Mouse (Mus musculus) heart, postnatal 36 days (tissue): Measurements from ENCODE around the gene Pabpn1l. TPM values are rescaled to one million over a fixed set of nuclear protein-coding genes. Genes with fewer than 3 reads are reported as not detected.
"Not testable (repeated sequence)": the region's sequence is repeated elsewhere in the genome, so short reads cannot be mapped to it uniquely, and the experiment has no call there.

Source experiments
- DNase-seq, 2 experiments: peaks; one replicate each; pipeline ENCODE4 v3.0.0; 2021 to 2022
- intact Hi-C: fragments of 180-260 bp; cut with DNase I; formaldehyde crosslinking; loops from one replicate; pipeline ENCODE4 v1.15.1; 2025
- total RNA-seq, 2 experiments: library from RNA; stranded (reverse); gene quantifications; 2 replicates each; pipeline ENCODE4 v1.2.3; 2021

Gene Pabpn1l
- total RNA-seq, 2 experiments from 2014 or later, result not detected

DNA sequence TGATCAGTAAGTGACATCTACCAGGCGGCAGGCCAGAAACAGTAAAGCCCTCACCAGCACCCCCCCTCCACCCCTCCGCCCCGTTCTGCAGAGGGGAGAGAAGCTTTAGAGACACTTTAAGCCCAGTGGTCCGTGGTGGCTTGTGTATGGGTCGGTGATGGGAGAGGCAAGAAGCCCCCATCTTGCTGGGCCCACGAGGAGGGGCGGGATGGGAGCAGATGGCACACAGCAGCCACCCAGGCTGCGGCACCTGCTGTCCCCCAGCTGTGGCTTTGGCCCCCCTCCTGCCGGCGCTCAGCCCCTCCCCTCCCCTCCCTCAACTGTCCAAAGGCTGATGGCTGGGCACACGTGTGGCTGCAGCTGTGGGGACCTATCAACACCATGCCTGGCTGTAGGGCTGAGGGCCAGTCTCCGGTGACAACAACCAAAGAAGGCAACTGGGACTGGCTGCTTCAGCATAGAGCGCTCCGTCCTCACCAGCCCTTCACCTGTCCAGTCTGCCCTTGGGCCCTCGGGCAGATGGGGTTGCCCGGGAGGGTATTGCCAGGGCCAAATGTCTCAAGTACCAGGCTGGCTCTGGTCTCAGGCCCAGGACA, 28.9 kb upstream of the Pabpn1l start:
- no peak for DNase-seq
- intact Hi-C loops, result no loop called here

DNA sequence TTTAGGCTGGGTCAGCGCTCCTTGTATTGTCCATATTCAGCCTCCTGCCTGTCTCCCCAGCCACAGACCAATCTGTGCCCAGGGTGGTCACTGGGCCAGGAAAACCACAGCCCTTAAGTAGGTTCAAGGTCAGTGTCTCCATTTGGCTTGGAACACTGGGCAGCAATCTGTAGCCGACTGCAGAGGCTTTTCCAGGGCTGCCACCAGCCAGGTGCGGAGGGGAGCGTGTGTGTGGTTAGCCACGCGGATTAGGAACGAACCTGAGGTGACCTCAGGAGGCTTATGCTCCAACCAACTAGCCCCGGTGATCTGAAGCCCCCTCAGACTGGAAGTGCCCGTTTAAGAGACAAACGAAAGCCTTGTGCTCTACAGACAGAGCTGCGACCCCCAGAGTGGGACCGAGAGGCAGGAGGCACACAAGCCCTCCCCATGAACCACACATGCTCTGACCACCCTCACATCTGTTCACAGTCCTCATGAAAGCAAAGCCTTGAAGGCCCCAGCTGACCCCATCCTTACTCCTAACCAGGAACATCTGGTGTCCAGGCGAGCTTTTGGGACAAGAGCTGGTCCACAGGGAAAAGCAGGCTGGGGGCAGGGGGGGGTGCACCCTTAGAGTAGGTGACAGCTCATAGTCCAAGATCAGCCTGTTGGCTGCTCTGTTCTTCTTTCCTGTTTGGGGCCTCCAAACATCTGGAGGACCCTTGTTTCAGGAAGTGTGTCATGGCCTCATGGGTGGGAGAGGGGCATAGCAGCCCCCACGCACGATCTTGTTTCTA, 25.8 kb upstream of the Pabpn1l start:
- intact Hi-C loops, result no loop called here
- DNase-seq, result no peak

DNA sequence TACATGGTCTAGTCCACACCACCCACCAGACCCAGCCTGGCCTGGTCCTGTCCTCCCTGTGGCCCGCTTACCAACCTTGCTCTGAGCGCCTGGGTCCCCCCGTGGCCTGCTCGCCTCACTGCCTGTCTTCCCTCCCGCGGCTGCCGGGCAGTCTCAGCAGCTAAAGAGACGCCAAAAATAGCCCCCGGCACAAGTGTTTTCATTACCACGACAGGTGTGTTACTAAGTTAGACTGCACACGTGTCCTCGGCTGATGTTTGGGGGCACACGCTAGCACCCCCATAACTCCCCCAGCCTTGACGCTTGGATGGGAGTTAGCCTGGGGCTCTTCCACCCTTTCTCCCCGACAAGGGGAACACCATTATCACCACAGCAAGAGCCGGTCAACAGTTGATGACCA, 23.8 kb upstream of the Pabpn1l start:
- DNase-seq, result no peak
- intact Hi-C loops, result no loop called here

DNA sequence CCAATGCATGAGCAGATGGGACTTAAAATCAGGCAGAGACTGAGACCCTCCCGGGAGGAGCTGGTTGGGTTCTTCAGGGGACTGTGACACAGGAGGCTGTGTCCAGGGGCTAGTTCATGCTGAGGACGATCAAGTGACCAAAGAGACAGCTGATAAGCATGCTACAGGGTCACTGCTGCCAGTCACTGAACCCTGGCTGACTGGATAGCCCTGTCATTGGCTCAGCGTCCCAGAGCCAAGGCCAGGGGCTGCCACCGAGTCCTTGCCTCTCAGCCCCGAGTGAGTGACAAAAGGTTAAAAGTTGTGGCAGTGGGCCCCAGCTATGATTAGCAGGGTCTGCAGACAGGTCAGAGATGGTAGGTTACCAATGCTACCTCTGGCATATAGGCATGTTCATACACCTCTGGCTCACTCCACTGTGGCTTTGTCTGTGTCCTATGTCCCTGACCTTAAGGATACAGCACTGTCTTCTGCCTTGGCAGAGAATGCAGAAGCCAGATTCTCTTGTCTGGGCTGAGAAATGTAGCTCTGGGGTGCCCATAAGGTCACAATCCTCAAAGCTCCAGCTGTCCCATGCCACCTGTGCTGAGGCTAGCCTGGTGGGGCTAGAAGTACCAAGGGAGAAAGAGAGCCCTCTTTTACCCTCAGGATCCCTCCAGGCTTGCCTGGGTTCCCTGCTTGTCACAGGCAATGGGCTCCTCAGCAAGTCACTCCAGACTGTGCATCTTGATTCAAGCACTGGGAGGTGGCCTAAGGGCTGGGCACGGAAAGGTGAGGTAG, 21.8 kb upstream of the Pabpn1l start:
- intact Hi-C loops, result no loop called here
- no peak for DNase-seq

DNA sequence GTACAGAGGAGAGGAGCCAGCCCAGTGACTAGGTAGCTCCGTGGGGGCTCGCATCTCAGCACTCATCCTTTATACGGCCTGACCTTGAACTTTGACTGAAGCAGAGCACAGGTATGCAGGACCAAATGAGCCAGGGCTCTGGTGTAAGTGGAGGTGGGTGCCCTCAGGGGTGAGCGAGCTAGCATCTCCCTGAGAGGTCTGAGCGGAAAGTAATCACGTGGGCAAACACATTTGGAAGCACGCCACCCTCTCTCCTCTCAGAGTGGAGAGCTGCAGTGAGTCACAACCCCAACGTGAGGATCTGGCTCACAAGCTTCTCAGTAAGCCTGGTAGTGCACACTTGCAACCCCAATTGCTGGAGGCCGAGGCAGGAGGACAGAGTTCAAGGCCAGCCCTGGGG, 19.5 kb upstream of the Pabpn1l start:
- peak; percentile 55 to 64 for DNase-seq
- intact Hi-C loops, result no loop called here

DNA sequence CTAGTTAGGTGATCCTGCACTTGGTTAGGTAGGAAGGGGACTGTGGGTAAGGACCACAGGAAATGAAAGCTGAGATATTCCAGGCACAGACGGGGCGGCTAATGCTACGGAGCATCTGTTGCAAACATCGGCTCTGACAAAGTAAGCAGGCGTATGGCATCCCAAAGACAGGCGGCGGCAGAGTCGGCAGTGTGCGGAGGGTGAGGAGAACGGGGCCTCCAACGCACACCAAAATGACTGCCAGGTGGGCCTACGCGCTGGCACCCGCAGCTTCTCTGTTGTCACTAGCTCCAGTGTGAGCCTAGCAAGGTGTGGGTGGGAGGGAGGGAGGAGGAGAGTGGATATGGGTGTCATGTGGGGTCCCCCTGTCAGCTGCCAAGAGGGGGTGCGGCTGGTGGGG, 18.9 kb upstream of the Pabpn1l start:
- intact Hi-C loops, result no loop called here
- DNase-seq, result no peak

DNA sequence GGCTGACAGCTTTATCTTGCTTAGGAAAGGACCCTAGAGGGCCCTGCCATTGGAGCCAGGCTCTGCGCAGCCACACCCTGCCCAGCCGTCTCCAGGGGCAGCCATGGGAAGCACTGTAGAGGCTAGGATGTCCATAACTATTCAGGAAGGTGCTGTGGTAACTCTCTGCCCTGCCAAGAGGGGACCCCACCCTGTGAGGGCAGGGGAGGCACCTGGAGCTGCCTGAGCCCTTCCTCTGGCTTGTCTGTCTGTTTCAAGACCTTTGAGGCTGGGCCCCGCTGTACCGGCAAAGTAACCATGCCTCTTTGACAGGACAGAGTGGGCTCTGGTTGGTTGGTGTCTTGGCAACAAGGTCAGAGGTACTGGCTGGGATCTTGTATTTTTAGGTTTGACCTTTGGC, 18.3 kb upstream of the Pabpn1l start:
- DNase-seq, result no peak

DNA sequence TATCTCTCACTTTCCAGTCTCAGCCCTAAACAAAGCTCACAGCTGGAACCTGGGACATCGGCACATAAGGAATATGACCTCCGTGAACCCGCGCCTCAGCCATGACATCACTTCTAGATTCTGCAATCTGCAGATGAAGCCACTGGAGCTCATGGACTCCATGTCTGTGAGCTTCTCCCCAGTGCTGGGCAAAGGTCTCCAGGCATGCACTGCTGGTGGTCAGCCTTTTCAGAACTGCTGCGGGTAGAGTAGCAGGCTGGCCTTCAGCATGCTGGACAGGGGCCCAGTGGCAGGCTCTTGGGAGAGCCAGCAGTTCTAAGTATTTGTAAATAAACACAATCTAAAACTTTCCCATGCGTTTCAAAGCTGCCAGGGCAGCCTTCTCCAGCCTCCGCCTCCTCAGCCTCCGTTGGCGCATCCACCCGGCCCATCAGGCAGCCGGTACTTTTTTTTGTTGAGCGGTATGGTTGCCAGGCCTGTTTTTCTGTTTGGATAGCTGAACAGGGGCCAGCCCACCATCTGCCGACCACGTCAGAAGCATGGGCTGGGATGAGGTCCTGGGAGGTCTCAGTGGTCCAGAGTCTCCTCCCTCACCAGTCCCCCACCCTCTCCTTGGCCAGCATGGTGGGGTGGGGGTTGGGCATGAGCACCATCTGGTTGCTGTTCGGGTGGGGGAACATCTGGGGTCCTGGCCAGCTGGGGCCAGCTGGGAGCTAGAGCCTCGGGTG, 17.1 kb upstream of the Pabpn1l start:
- intact Hi-C loops, result no loop called here

More for the DNA sequence above, 18.3 kb upstream of the Pabpn1l start:
- intact Hi-C loops, result no loop called here

DNA sequence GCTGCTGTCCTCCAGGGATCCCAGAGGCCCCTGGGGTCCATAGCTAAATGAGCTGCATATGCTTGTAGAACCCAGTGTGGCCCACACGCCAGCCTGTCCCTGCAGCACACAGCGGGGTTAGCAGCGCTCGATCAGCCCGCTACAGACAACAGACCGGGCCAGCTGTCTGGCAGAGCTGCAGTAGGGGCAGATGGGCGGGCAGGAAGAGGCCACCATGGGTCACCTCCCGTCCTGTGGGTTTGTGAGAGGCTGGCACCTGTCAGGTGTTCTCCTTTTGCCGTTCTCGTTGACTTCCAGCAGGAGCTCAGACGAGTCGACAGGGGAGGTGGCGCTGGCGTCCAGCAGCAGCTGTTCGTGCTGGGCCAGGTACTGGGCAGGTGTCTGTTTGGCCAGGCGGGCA, 16.1 kb upstream of the Pabpn1l start:
- intact Hi-C loops, result no loop called here
- DNase-seq, result no peak

More for the DNA sequence above, 17.1 kb upstream of the Pabpn1l start:
- peak; percentile 72 to 77 for DNase-seq

DNA sequence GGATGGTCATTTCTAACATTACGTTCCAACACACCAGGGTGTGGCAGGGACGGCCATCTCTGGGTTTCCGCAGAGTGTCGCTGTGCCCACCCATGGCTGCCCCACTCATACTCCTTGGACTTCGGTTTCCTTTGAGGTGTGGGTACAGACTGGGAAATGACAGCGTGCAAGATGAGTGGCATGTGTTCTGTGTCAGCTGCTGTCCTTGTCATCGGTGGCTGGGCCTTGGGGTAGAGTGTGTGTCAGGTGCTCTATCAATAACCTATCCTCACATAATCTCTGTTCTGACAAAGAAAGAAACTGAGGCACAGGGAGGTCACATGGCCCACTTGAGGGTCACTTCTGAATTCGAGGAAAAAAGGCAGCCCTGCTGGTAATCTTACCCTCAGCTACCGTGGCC, 14.7 kb upstream of the Pabpn1l start:
- intact Hi-C loops, result no loop called here
- DNase-seq, result no peak

DNA sequence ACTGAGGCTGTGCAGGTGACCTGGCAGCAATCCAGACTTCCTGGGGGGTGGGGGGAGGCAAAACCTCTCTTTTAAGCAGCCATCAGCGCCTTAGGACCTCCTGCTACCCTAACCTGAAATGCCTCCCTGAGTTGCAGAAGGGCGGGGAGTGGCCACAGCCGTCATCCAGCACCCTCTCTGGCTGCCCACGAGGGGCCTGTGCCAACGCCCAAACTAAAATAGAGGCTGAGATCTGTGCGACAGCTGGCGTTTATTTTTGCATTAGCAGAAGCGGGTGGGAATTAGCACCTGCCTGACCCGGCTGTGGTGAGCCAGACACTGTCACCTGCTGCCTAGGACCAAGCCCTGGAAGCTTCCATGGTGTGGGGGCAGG, 14.2 kb upstream of the Pabpn1l start:
- DNase-seq, result peak in 1 of 2 experiments; percentile 36
- intact Hi-C loops, result no loop called here

DNA sequence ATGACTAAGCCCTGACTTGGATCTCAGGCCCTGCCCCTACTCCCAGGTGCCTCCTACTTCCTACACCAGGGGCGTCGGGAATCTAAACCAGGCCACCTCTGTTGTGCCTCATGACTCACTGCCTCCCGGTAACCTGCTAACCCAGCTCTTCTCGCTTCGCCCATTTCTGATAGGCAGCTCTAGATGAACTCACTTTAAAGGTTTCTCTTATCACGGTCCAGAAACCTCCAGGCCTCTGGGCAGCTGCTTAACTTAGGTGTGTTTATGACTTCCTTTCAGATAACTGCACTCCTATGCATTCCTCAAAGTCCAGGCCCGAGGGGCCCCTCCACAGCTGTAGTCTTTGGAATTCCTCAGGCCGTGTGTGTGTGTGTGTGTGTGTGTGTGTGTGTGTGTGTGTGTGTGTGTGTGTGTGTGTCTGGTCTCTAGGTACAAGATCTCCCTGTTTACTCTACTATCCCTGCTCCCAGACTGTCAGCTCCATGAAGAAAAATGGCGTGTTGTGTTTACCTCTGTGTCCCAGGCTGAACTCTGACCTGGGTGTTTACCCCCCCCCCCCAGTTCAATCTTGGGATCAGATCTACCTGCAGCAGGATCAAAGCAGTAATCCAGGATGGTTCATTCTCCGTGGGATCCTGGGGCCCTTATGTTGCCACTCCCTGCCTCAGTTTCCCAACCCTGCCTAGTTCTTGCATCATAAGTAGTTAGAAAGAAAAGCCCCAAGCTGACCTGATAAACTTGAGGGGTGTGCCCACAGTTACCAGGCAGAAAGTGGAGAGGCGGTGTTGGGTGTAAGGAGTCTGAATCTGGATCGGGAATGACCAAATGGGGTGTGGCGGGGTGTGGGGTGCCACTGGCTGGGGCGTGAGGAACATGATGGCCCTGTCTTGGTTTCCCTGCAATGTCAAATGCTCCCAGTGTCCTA, 13.6 kb upstream of the Pabpn1l start:
- intact Hi-C loops, result no loop called here
- DNase-seq, result no peak

DNA sequence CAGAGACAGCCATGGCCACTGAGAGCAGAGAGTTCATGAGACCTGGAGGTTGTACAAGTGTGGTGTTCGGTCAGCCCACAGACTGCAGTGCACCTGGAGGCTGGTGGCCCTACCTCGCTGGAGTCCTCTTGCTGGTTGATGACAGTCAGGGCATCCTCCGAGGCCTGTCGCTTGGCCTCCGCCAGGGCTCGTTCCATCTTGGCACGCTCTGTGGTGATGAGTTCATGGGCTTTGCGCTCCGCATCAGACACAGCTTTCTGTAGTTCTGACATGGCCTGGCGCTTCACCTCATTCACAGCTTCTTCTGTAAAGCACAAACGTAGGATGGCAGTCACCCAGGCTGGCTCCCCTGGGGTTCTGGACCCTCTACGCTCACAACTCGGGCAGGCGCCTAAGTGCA, 10.7 kb upstream of the Pabpn1l start:
- no peak for DNase-seq

DNA sequence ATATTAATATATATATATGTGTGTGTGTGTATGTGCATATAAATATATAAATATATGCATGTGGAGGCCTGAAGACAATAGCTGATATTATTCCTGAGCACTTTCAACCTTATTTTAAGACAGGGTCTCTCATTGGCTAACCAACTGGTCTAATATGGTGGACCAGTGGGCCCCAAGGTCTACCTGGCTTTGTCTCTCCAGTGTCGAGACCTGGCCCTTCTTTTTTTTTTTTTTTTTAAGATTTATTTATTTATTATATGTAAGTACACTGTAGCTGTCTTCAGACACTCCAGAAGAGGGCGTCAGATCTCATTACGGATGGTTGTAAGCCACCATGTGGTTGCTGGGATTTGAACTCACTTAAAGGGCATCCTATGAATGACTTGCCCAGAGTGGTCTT, 9.6 kb upstream of the Pabpn1l start:
- intact Hi-C loops, DNase-seq: not testable (repeated sequence)

More for the DNA sequence above, 10.7 kb upstream of the Pabpn1l start:
- intact Hi-C loops, result no loop called here

DNA sequence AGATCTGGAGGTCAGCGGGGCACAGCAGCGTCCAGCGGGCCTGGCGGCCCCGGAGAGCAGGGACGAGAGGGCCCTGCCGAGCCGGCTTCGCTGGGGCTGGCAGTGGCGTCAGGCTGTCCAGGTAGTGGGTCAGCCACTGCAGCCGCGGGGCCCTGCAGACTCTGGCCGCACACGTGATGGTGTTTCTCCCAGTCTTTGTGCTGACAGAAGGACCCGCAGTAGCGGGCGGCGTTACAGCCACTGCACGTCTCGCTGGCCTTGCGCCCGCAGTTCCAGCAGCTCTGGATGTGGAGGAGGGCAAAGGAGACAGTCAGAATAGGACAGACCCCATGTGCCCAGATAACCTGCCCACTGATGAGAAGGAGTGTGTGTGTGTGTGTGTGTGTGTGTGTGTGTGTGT, 8.2 kb upstream of the Pabpn1l start:
- intact Hi-C loops, result no loop called here
- no peak for DNase-seq

DNA sequence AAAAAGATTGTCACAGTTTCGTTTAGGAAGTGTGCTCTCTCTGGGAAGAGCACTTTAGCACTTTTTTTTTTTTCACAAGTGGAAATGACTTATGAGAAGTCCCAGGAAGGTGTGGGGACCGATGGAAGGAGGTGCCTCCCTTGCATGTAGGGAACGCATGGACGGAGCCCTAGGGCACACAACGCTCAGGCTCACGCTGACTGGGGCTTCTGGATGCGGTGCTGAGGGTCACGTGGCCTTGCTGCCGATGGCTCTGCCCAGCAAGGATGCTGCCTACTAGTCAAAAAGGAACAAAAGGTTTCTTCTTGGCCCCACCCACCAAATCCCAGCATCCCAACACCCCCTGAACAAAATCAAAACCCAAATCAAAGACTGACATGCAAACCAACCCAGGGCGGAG, 6.8 kb upstream of the Pabpn1l start:
- intact Hi-C loops, result no loop called here
- no peak for DNase-seq

DNA sequence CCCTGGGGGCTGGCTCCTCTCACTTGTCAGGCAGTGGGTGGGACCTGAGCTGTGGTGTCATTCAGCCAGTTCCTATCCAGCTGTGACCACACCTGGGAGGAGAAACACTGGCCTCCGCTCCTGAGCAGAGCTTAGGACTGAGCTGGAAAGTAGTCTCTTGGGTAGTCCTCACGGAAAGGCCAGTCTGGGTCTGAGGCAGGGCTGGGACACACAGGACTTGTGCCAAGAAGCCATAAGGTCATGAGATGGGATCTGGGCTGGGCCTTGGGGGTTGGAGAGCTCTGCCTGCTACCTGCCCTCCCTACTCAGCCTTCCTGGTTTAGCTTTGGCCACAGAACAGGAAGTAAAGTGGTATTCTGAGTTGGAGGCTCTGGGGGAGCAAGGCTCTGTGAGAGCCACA, 4.4 kb upstream of the Pabpn1l start:
- intact Hi-C loops, result loop anchor here (2.0 kb wide), 1 partner anchor 34 kb away; no protein-coding TSS in a partner anchor
- DNase-seq, result no peak

DNA sequence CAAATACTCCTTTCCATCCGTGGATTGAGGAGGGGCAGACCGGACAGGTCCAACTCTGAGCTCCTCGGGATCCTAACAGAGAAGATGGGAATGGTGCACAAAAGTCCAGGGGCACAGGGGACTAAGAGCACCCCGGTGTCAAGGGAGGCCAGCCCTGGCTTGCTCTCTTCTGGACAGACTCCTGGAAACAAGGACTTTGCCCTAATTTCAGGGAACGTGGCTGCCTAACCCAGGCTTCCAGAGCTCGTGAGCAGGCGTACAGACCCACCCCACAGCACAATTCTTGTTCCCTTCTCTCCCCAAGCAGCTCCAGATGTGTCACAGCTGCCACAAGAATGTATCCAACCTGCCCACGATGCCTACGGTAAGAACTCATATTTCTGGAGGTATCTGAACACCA, 3.3 kb upstream of the Pabpn1l start:
- DNase-seq, result no peak
- intact Hi-C loops, result loop anchor here (2.0 kb wide), 1 partner anchor 35 kb away; no protein-coding TSS in a partner anchor

DNA sequence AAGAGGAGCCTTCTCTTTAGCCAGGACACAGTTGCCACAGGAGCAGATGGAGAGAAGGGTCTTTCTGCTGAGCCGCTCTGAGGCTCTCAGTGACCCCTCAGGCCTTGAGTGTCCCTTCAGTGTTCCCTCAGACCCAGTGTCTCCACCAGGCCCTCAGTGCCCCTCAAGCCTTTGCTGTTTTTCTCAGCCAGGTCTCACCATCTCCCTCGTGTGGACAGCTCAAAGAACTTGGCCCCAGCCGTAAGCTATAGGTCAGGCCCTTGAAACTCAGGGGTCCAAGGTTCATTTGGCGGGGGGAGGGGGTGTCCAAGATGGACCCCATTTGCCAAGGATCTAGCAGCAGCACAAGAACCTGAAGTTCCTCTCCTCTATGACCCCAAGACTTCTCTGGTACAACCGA, 2.1 kb upstream of the Pabpn1l start:
- no peak for DNase-seq
- intact Hi-C loops, result no loop called here
